Mouse (Mus musculus): ENCODE measurements around the gene Ap4b1.
A peak's percentile ranks its signal among the peaks of the same experiment; 100 is the strongest.
"Not testable (repeated sequence)": the region's sequence is repeated elsewhere in the genome, so short reads cannot be mapped to it uniquely, and the experiment has no call there.

The Ap4b1 gene

GRCm38 (mm10) chr3:103799507-103799906 is 9.8 kb upstream of the Ap4b1 start:
- peak; percentile 63 to 67 for DNase-seq (ENCODE audit: low spot score in 2 of 2)

- peak; percentile 65 to 81 for DNase-seq (ENCODE audit: low spot score in 2 of 2)
Observed at GRCm38 (mm10) chr3:103801631-103802531, 7.4 kb upstream of the Ap4b1 start.

GRCm38 (mm10) chr3:103802861-103803260 is 6.5 kb upstream of the Ap4b1 start:
- DNase-seq (ENCODE audit: low spot score in 2 of 2), result peak in 1 of 2 experiments; percentile 23

- DNase-seq (ENCODE audit: low spot score in 2 of 2), result no peak
Observed at GRCm38 (mm10) chr3:103805671-103806070, 3.6 kb upstream of the Ap4b1 start.

- no peak for DNase-seq (ENCODE audit: low spot score in 2 of 2)
Observed at GRCm38 (mm10) chr3:103809799-103810150, 455 bp downstream of the Ap4b1 start.

- no peak for DNase-seq (ENCODE audit: low spot score in 2 of 2)
Observed at GRCm38 (mm10) chr3:103810967-103811366, 1.6 kb downstream of the Ap4b1 start.

- DNase-seq (ENCODE audit: low spot score in 2 of 2), result no peak
Observed at GRCm38 (mm10) chr3:103827548-103827947, 18.2 kb downstream of the Ap4b1 start.

- no peak for DNase-seq (ENCODE audit: low spot score in 2 of 2)
Observed at GRCm38 (mm10) chr3:103829036-103829435, 19.7 kb downstream of the Ap4b1 start.

- not testable (repeated sequence) for DNase-seq (ENCODE audit: low spot score in 2 of 2)
Observed at GRCm38 (mm10) chr3:103830681-103831080, 21.4 kb downstream of the Ap4b1 start.

- no peak for DNase-seq (ENCODE audit: low spot score in 2 of 2)
Observed at GRCm38 (mm10) chr3:103831146-103831545, 21.8 kb downstream of the Ap4b1 start.

GRCm38 (mm10) chr3:103832426-103832825 is 23.1 kb downstream of the Ap4b1 start, which contains the start of gene Bcl2l15:
TSS of gene Bcl2l15 (plus strand) at chr3:103832601.
- DNase-seq (ENCODE audit: low spot score in 2 of 2), result no peak

- no peak for DNase-seq (ENCODE audit: low spot score in 2 of 2)
Observed at GRCm38 (mm10) chr3:103834001-103834400, 24.7 kb downstream of the Ap4b1 start.

GRCm38 (mm10) chr3:103835272-103835950 is 26.1 kb downstream of the Ap4b1 start:
- DNase-seq (ENCODE audit: low spot score in 2 of 2), result no peak

GRCm38 (mm10) chr3:103835951-103836310 is 26.6 kb downstream of the Ap4b1 start:
- no peak for DNase-seq (ENCODE audit: low spot score in 2 of 2)

GRCm38 (mm10) chr3:103836453-103836852 is 27.1 kb downstream of the Ap4b1 start:
- no peak for DNase-seq (ENCODE audit: low spot score in 2 of 2)

- no peak for DNase-seq (ENCODE audit: low spot score in 2 of 2)
Observed at GRCm38 (mm10) chr3:103839711-103840110, 30.4 kb downstream of the Ap4b1 start.

GRCm38 (mm10) chr3:103840195-103840594 is 30.9 kb downstream of the Ap4b1 start:
- not testable (repeated sequence) for DNase-seq (ENCODE audit: low spot score in 2 of 2)

GRCm38 (mm10) chr3:103840946-103841345 is 31.6 kb downstream of the Ap4b1 start:
- not testable (repeated sequence) for DNase-seq (ENCODE audit: low spot score in 2 of 2)

GRCm38 (mm10) chr3:103850644-103851363 is 41.5 kb downstream of the Ap4b1 start:
- DNase-seq (ENCODE audit: low spot score in 2 of 2), result no peak

GRCm38 (mm10) chr3:103851481-103851880 is 42.2 kb downstream of the Ap4b1 start:
- DNase-seq (ENCODE audit: low spot score in 2 of 2), result no peak

- DNase-seq (ENCODE audit: low spot score in 2 of 2), result no peak
Observed at GRCm38 (mm10) chr3:103851882-103852281, 42.6 kb downstream of the Ap4b1 start.

Measured in spleen, postnatal 4 days (tissue).